10 mouse cellular contexts compared by ENCODE assay signal in genomic region chr2:160958737-160959136, GRCm38 (mm10). TPM values are rescaled to one million over a fixed set of nuclear protein-coding genes. Genes with fewer than 3 reads are reported as not detected.
A peak's percentile ranks its signal among the peaks of the same experiment; 100 is the strongest.
DNase-seq lines count a peak whose midpoint lies in the region; ATAC-seq and TF ChIP-seq lines count a peak whose summit lies in the region.
"Had no signal": no experiment of that assay in that cellular context is flagged by ENCODE, and none has a peak within 500 bp of the region (broad histone marks: within the 10 kb centered on the region; RNA-seq: fewer than 3 reads in every experiment).

No protein-coding gene starts in this region.

- no peaks in the 10 kb centered on the region for H3K9me3 ChIP-seq in liver, embryonic 14.5 days (ENCODE audit: control insufficient read depth, low read length)
- no peaks in the 10 kb centered on the region for H3K9me3 ChIP-seq in liver, embryonic 11.5 days (ENCODE audit: control insufficient read depth, low read length)
- H3K9me3 ChIP-seq in ES-Bruce4 (replicated peaks; ENCODE audit: control insufficient read depth, insufficient read depth, low read length, poor library complexity, severe bottlenecking): no peaks in the 10 kb centered on the region

- peak; percentile 41 for DNase-seq in gastrocnemius, adult 2 months
- DNase-seq in gastrocnemius, postnatal 25 days: no peak
- no peak for DNase-seq in liver, embryonic 14.5 days (ENCODE audit: low read depth in 3 of 3, low spot score in 3 of 3)
- DNase-seq in liver, embryonic 11.5 days (ENCODE audit: low spot score): no peak
- DNase-seq in kidney, postnatal 14 days: peak; percentile 44
- DNase-seq in right cerebral cortex, adult 18-20 months: no peak

- H3K9ac ChIP-seq in liver, embryonic 14.5 days (replicated peaks): no peak overlapping the region
- no peak overlapping the region for H3K9ac ChIP-seq in liver, embryonic 11.5 days (ENCODE audit: low read depth, low read length)
- no peak overlapping the region for H3K9ac ChIP-seq in ES-Bruce4 (ENCODE audit: low read depth, poor library complexity, severe bottlenecking)

- H3K27ac ChIP-seq in gastrocnemius, adult 2 months: no peak overlapping the region
- no peak overlapping the region for H3K27ac ChIP-seq in liver, embryonic 14.5 days
- no peak overlapping the region for H3K27ac ChIP-seq in liver, embryonic 11.5 days (ENCODE audit: low read depth, low read length)
- no peak overlapping the region for H3K27ac ChIP-seq in ES-Bruce4 (ENCODE audit: insufficient read depth, low read length)
- H3K27ac ChIP-seq: macrophage had no signal

- no peak overlapping the region for H3K4me2 ChIP-seq in liver, embryonic 14.5 days (ENCODE audit: low read depth)
- no peak overlapping the region for H3K4me2 ChIP-seq in liver, embryonic 11.5 days

- H3K4me3 ChIP-seq in gastrocnemius, adult 2 months: no peak overlapping the region
- no peak overlapping the region for H3K4me3 ChIP-seq in liver, embryonic 14.5 days (ENCODE audit: insufficient read depth in 1 of 2, low read depth in 2 of 2, low read length in 2 of 2)
- H3K4me3 ChIP-seq in liver, embryonic 11.5 days (ENCODE audit: low read depth, low read length): no peak overlapping the region
- no peak overlapping the region for H3K4me3 ChIP-seq in ES-Bruce4 (ENCODE audit: low read depth, low read length)

- no peak for TF ChIP-seq POLR2A in ES-Bruce4 (IDR thresholded peaks at IDR 0.05; ENCODE audit: insufficient read depth, low read length)

- no peak for TF ChIP-seq EP300 in liver, embryonic 14.5 days (IDR thresholded peaks at IDR 0.05; ENCODE audit: low read depth)
- TF ChIP-seq EP300 in ES-Bruce4 (IDR thresholded peaks at IDR 0.05; ENCODE audit: insufficient read depth, low read depth, low read length): no peak

- ATAC-seq in liver, embryonic 14.5 days (ENCODE audit: insufficient read depth): no peak
- ATAC-seq in liver, embryonic 11.5 days (replicated peaks; ENCODE audit: low FRiP score): no peak
- no peak for ATAC-seq in frontal cortex, adult (ENCODE audit: low TSS enrichment)

- H3K27me3 ChIP-seq in liver, embryonic 14.5 days (ENCODE audit: control insufficient read depth, insufficient read depth, low read length): no peaks in the 10 kb centered on the region
- no peaks in the 10 kb centered on the region for H3K27me3 ChIP-seq in liver, embryonic 11.5 days (replicated peaks; ENCODE audit: control insufficient read depth, insufficient read depth, low read length)
- no peaks in the 10 kb centered on the region for H3K27me3 ChIP-seq in ES-Bruce4 (ENCODE audit: control insufficient read depth, insufficient read depth, low read length, poor library complexity, severe bottlenecking)

- WGBS in liver, embryonic 14.5 days (ENCODE audit: insufficient replicate concordance): 72% methylated on average over 5 of the region's 5 CpGs
- WGBS in liver, embryonic 11.5 days: 89% methylated on average over 5 of the region's 5 CpGs

- no peaks in the 10 kb centered on the region for H3K36me3 ChIP-seq in liver, embryonic 14.5 days (replicated peaks; ENCODE audit: control insufficient read depth, insufficient read depth, low read depth)
- peaks cover 18% of the 10 kb centered on the region; the same call in 1 of the 2 replicates for H3K36me3 ChIP-seq in liver, embryonic 11.5 days (ENCODE audit: control insufficient read depth, insufficient read depth, low read length)
- H3K36me3 ChIP-seq in ES-Bruce4 (ENCODE audit: control insufficient read depth, insufficient read depth, low read length, poor library complexity, severe bottlenecking): peaks cover 11% of the 10 kb centered on the region

- peak; percentile 53 for TF ChIP-seq CTCF in gastrocnemius, adult 2 months (IDR thresholded peaks at IDR 0.05)
- peak; percentile 43 for TF ChIP-seq CTCF in liver, embryonic 14.5 days (IDR thresholded peaks at IDR 0.05; ENCODE audit: low read depth)
- peak; percentile 11 for TF ChIP-seq CTCF in ES-Bruce4 (IDR thresholded peaks at IDR 0.05; ENCODE audit: low read depth, low read length)

- intact Hi-C loops in gastrocnemius, adult 2 months (cut with DNase I): loop anchor here (5.0 kb wide), 1 partner anchor 361 kb away; no protein-coding TSS in a partner anchor

- no peaks in the 10 kb centered on the region for H3K4me1 ChIP-seq in liver, embryonic 14.5 days (replicated peaks; ENCODE audit: control insufficient read depth in 2 of 2, insufficient read depth in 2 of 2, low read length in 1 of 2)
- no peaks in the 10 kb centered on the region for H3K4me1 ChIP-seq in liver, embryonic 11.5 days (replicated peaks; ENCODE audit: control insufficient read depth, insufficient read depth, low read length)
- H3K4me1 ChIP-seq in ES-Bruce4 (ENCODE audit: control insufficient read depth, insufficient read depth, low read length): no peaks in the 10 kb centered on the region

RNA-seq across cellular contexts. Expression of gene Emilin3, which starts 46.6 kb away (rescaled TPM):
- total RNA-seq in gastrocnemius, adult 2 months (2021): under 1 TPM; 0.20 to 0.23 TPM
- total RNA-seq in gastrocnemius, postnatal 25 days (2021): under 1 TPM; 0.21 to 0.79 TPM
- polyA plus RNA-seq in liver, embryonic 14.5 days (2012; rRNA removed): 0.14 and 0.20 TPM in 2 replicates
- 0.08 TPM in 1 of 2 replicates, not detected in the other for polyA plus RNA-seq in liver, embryonic 14.5 days (2014; fragmentation: Nextera tagmentation; extraction: Ambion mirVana)
- polyA plus RNA-seq in liver, embryonic 11.5 days (2014; fragmentation: Nextera tagmentation; extraction: Ambion mirVana): 1.2 and 1.3 TPM in 2 replicates
- polyA plus RNA-seq in ES-Bruce4 (2011; ENCODE audit: insufficient read depth, insufficient read length, low read depth, missing spikeins): 0.56 and 0.70 TPM in 2 replicates
- total RNA-seq: hematopoietic stem cell, adult 5-6 weeks had no signal
- polyA plus RNA-seq: macrophage had no signal

Comparison
In these comparisons a context has a peak if more than half of its experiments do, and no peak if none do; other contexts are left out.
1. DNase-seq: peak in gastrocnemius, adult 2 months (single experiment) and kidney, postnatal 14 days (single experiment); none in gastrocnemius, postnatal 25 days (single experiment), liver, embryonic 14.5 days (0 of 3), liver, embryonic 11.5 days (single experiment) and right cerebral cortex, adult 18-20 months (single experiment).
2. Peak in every context shown above with its lines, with median percentiles within 50 percentile points of each other: CTCF ChIP-seq.